Mouse (Mus musculus) heart, embryonic 14.5 days (tissue): ENCODE measurements at regions not wholly inside any gene's neighbourhood (a gene's known extent, or its start where the extent isn't known, plus 50 kb on each side); places are given as distances from the start of the nearest gene placed in this dataset.

ENCODE experiments used
- ATAC-seq: fragments of 200-750 bp; cut with Nextera tagmentation; 2 replicates; pipeline ENCODE4 v1.8.0; 2017; ENCODE audit warnings: low read depth, moderate TSS enrichment; ENCODE audit not compliant: insufficient number of reproducible peaks, insufficient read depth, low FRiP score
- H3K27ac ChIP-seq, 2 experiments: fragments of 200-500 bp in 1 of 2; fragments of 300-500 bp in 1 of 2; sonication (generic) in 1 of 2; replicated peaks in 1 of 2; 2 replicates each; pipeline ENCODE4 v1.5.1; 2012 to 2014; ENCODE audit warnings: low read depth in 2 of 2, low read length in 2 of 2, control low read depth in 1 of 2, mild to moderate bottlenecking in 1 of 2, mixed read lengths in 1 of 2; ENCODE audit not compliant: control insufficient read depth in 1 of 2, insufficient read depth in 1 of 2
- H3K27me3 ChIP-seq: fragments of 300-500 bp; sonication (generic); 2 replicates; pipeline ENCODE4 v1.6.1; 2014; ENCODE audit warnings: mild to moderate bottlenecking, low read length, control low read depth; ENCODE audit not compliant: control insufficient read depth, insufficient read depth
- H3K36me3 ChIP-seq: fragments of 300-500 bp; sonication (generic); 2 replicates; pipeline ENCODE4 v1.6.1; 2014; ENCODE audit warnings: mild to moderate bottlenecking, control low read depth, low read length, mixed read lengths; ENCODE audit not compliant: control insufficient read depth, insufficient read depth
- H3K4me1 ChIP-seq, 2 experiments: fragments of 200-500 bp in 1 of 2; fragments of 300-500 bp in 1 of 2; sonication (generic) in 1 of 2; 2 replicates each; pipeline ENCODE4 v1.6.1; 2012 to 2014; ENCODE audit warnings: low read length in 2 of 2, control low read depth in 1 of 2, mixed read lengths in 1 of 2; ENCODE audit not compliant: control insufficient read depth in 2 of 2, insufficient read depth in 2 of 2
- H3K4me2 ChIP-seq: fragments of 300-500 bp; sonication (generic); 2 replicates; pipeline ENCODE4 v1.6.1; 2014; ENCODE audit warnings: mild to moderate bottlenecking, low read length
- H3K4me3 ChIP-seq, 2 experiments: fragments of 200-500 bp in 1 of 2; fragments of 300-500 bp in 1 of 2; sonication (generic) in 1 of 2; 2 replicates each; pipeline ENCODE4 v1.5.1; 2012 to 2014; ENCODE audit warnings: low read length in 2 of 2, mild to moderate bottlenecking in 2 of 2, control low read depth in 1 of 2, low read depth in 1 of 2, moderate library complexity in 1 of 2; ENCODE audit not compliant: control insufficient read depth in 1 of 2, insufficient read depth in 1 of 2
- H3K9ac ChIP-seq: fragments of 300-500 bp; sonication (generic); 2 replicates; pipeline ENCODE4 v1.6.1; 2014; ENCODE audit warnings: mild to moderate bottlenecking, low read length
- H3K9me3 ChIP-seq: fragments of 300-500 bp; sonication (generic); 2 replicates; pipeline ENCODE4 v1.6.1; 2016; ENCODE audit warnings: low read length, control low read depth; ENCODE audit not compliant: control insufficient read depth
- WGBS: fragments of 180-500 bp; shearing (Covaris S2); extraction: QIAGEN DNeasy Blood & Tissue Kit; methylation state at CpG from one replicate; pipeline ENCODE4 v1.1.7; 2014; 5-methylcytosine and 5-hydroxymethylcytosine counted together

DNA sequence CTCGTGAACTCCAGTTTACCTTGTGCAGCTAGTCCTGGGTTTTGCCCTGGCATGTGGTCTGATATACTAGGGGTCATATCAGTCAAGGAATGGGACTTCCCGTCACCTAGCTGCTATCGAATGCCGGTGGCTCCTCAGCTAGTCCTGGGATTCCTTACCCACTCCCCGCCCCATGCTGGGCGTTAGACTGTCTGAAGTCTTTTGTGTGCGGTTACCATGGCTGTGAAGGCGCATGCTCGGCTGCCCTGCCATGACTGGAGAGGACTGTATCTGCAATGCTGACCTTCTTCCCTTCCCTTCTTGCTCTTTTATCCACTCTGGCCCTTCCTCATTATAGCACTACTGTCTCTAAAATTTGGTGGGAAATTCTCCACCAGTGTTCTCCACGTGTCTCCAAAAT lies 210.3 kb upstream of the Pfn2 start:
- Histone ChIP-seq H3K27ac (no peak overlapping the region), H3K4me1 (peaks cover 3 to 6% of the 10 kb centered on the region in 2 experiments; a peak in 3 of 4 replicates), H3K4me2 (no peak overlapping the region), H3K4me3 (no peak overlapping the region), H3K36me3 (no peaks in the 10 kb centered on the region), H3K9me3 (no peaks in the 10 kb centered on the region), H3K9ac (no peak overlapping the region), H3K27me3 (no peaks in the 10 kb centered on the region)
- WGBS = 55% methylated on average over 10 of the region's 10 CpGs
- no peak for ATAC-seq

GRCm38 (mm10) chr3:58063852-58064549 lies 216.1 kb upstream of the Pfn2 start:
- no peaks in the 10 kb centered on the region; the same call in 1 of the 2 replicates for H3K9me3 ChIP-seq
- no peak overlapping the region for H3K9ac ChIP-seq
- no peak for ATAC-seq
- H3K4me1 ChIP-seq = no peaks in the 10 kb centered on the region
- no peaks in the 10 kb centered on the region for H3K27me3 ChIP-seq
- WGBS = 71% methylated on average over 7 of the region's 7 CpGs
- no peak overlapping the region for H3K4me2 ChIP-seq
- H3K36me3 ChIP-seq = no peaks in the 10 kb centered on the region
- H3K27ac ChIP-seq = no peak overlapping the region
- H3K4me3 ChIP-seq = no peak overlapping the region

GRCm38 (mm10) chr3:58071574-58071973 lies 223.7 kb upstream of the Pfn2 start:
- H3K4me3 ChIP-seq = no peak overlapping the region
- no peak overlapping the region for H3K4me2 ChIP-seq
- no peaks in the 10 kb centered on the region for H3K4me1 ChIP-seq
- H3K27me3 ChIP-seq = no peaks in the 10 kb centered on the region
- no peak for ATAC-seq
- WGBS = 47% methylated on average over 3 of the region's 3 CpGs
- no peaks in the 10 kb centered on the region; the same call in 1 of the 2 replicates for H3K9me3 ChIP-seq
- H3K27ac ChIP-seq = no peak overlapping the region
- no peak overlapping the region for H3K9ac ChIP-seq
- no peaks in the 10 kb centered on the region for H3K36me3 ChIP-seq

DNA sequence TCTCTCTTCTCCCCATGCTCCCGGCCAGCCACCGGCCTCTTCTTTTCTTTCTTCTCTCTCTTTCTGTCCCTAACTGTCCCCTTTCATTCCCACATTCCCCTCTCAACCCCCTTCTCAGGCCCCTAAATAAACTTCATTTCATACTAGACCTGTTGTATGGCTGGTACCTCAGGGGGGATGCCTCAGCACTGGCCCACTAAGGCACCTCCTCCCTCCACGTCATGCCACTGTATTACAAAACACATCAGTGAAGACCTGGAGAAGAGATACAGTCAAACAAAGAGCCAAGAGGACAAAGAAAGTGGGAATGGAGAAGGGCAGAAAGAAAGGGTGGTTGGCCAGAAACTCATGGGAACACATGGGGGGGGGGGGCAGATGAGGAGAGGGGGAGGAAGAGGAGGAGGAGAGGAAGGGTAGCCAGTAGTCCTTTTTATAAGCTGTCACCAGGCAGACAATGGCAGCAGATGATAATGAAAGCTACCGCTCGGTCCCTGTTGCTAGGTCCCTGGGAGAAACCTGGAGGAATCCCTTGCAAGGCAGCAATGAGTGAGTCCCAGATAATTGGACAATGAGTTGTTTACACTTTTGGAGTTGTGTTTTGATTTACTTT lies 224.5 kb upstream of the Pfn2 start:
- Histone ChIP-seq H3K4me3 (no peak overlapping the region), H3K4me2 (no peak overlapping the region), H3K27me3 (no peaks in the 10 kb centered on the region), H3K36me3 (no peaks in the 10 kb centered on the region), H3K4me1 (no peaks in the 10 kb centered on the region), H3K27ac (no peak overlapping the region), H3K9me3 (no peaks in the 10 kb centered on the region; the same call in 1 of the 2 replicates), H3K9ac (no peak overlapping the region)
- ATAC-seq = no peak
- WGBS = 81% methylated on average over 5 of the region's 5 CpGs

DNA sequence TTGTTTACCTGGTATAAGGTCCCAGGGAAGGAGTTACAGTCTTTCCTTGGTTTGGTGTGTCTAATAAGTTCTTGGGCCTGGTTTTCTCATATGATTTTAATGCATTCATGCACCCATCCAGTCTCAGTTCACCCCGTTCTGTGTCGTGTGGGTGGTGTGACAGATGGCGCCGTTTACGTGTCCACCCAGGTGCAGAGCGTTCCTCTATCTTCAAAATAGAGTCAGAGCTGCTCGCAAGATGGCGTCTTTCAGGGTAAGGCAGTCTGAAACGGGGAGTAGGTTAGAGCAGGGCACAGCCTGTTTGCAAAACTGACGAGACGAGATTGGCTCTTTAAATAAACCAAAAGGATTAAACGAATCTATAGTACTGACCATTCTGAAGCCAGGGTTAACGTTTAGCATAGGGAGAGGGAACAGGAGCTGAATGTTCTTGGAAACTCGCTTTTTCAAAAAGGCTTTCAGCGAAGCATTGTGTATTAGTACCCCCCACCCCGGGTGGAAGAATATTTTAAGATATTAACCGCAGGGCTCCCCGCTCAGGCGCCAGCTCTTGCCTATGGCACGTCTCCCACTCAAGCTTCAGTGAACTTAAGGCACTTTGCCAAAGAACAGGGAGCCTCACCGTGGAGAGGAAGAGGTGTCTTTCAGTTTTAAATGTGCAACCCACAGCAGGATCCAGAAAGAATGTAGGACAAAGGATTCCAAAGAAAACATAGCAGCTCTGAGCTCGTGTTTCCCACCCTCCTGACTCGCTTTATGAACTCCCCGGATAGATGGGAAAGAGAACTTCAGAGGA lies 241.7 kb upstream of the Pfn2 start:
- ATAC-seq = no peak
- H3K4me2 ChIP-seq = no peak overlapping the region
- WGBS = 80% methylated on average over 24 of the region's 24 CpGs

DNA sequence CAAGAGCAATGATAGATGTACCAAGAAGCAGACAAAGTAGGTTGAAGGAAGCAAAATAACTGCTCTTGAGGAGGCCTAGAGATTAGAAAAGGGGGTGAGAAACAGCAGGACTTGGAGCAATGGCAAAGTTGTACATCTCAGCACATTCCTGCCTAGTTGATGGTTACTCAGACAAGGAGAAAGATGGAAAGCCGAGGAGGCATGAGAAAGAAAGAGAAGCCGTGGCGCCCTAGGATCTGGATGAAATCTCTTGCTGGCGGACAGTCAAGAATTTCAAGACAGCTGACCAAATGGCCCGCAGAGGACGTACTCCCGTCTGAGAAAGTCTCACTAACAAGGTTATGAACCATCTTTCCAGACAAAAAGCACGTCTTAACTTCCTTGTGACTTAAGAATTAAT lies 242.5 kb upstream of the Pfn2 start:
- no peak overlapping the region for H3K27ac ChIP-seq

More for the DNA sequence above, 241.7 kb upstream of the Pfn2 start:
- H3K4me3 ChIP-seq = no peak overlapping the region
- H3K27ac ChIP-seq = no peak overlapping the region
- no peaks in the 10 kb centered on the region for H3K9me3 ChIP-seq
- H3K27me3 ChIP-seq = no peaks in the 10 kb centered on the region
- no peaks in the 10 kb centered on the region for H3K36me3 ChIP-seq
- H3K9ac ChIP-seq = no peak overlapping the region
- H3K4me1 ChIP-seq = no peaks in the 10 kb centered on the region

GRCm38 (mm10) chr3:58091466-58092176 lies 243.7 kb upstream of the Pfn2 start:
- H3K4me1 ChIP-seq = no peaks in the 10 kb centered on the region
- no peaks in the 10 kb centered on the region for H3K9me3 ChIP-seq
- WGBS = 83% methylated on average over 6 of the region's 6 CpGs
- H3K4me3 ChIP-seq = no peak overlapping the region
- no peak overlapping the region for H3K27ac ChIP-seq
- no peaks in the 10 kb centered on the region for H3K27me3 ChIP-seq
- no peak overlapping the region for H3K4me2 ChIP-seq
- H3K9ac ChIP-seq = no peak overlapping the region
- no peaks in the 10 kb centered on the region for H3K36me3 ChIP-seq
- ATAC-seq = no peak

More for the DNA sequence above, 242.5 kb upstream of the Pfn2 start:
- H3K4me1 ChIP-seq = no peaks in the 10 kb centered on the region
- WGBS = 75% methylated on average over 8 of the region's 8 CpGs
- no peaks in the 10 kb centered on the region for H3K36me3 ChIP-seq
- no peak overlapping the region for H3K4me3 ChIP-seq
- H3K4me2 ChIP-seq = no peak overlapping the region
- ATAC-seq = no peak
- H3K9me3 ChIP-seq = no peaks in the 10 kb centered on the region
- no peaks in the 10 kb centered on the region for H3K27me3 ChIP-seq
- no peak overlapping the region for H3K9ac ChIP-seq
